ENCODE assay signal across 9 mouse cellular contexts in the genomic region with DNA sequence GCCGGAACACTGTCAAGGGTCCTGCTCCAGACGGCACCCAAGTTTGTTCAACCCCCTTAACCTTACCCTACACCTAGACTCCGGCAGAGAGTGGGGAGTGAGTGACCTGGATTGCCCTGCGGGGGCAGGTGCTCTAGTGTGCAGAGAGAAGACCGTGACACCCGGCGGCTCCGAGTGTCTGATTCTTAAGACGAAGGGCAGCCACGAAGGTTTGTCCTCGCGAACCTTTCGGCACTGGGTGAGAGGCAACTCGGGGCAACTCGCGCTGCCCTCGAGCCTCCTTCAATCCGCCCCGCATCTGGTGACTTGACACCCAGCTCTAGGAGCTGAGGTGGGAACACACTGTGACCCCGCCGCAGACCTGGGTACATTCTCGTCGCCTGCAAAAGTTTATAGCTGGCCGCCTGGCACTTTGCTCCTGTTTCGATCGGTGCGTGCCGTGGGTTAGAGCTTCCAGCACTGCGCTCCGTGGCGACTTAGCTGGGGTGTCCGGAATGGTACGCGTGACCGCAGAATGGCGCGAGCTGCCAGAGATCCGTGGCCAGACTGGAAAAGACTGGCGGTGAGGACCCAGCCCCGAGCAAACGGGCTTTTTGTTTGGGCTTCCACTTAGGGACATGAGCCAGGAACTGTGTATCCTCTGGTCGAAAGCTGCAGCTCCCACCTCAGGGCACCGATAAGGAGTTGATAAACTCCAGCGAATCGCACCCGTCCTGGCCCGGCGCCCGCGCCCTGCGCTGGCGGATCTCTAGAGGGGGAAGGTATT. TPM values are rescaled to one million over a fixed set of nuclear protein-coding genes. Genes with fewer than 3 reads are reported as not detected.
DNase-seq lines count a peak whose midpoint lies in the region; ATAC-seq and TF ChIP-seq lines count a peak whose summit lies in the region.
"Had no signal": no experiment of that assay in that cellular context is flagged by ENCODE, and none has a peak within 500 bp of the region (broad histone marks: within the 10 kb centered on the region; RNA-seq: fewer than 3 reads in every experiment).

No protein-coding gene starts in this region.

- H3K27me3 ChIP-seq in embryonic facial prominence, embryonic 13.5 days = peaks cover 67% of the 10 kb centered on the region
- peaks cover 14% of the 10 kb centered on the region for H3K27me3 ChIP-seq in heart, embryonic 16.5 days (ENCODE audit: control insufficient read depth, insufficient read depth, low read length)
- H3K27me3 ChIP-seq in limb, embryonic 10.5 days (ENCODE audit: low read depth, poor library complexity, severe bottlenecking) = peaks cover 65% of the 10 kb centered on the region
- peaks cover 77% of the 10 kb centered on the region for H3K27me3 ChIP-seq in midbrain, embryonic 13.5 days
- peaks cover 10% of the 10 kb centered on the region for H3K27me3 ChIP-seq in thymus, adult 2 months (ENCODE audit: control insufficient read depth, insufficient read depth, low read length)
- H3K27me3 ChIP-seq: Patski had no signal

- peak overlapping the region; percentile 94 for H3K4me2 ChIP-seq in embryonic facial prominence, embryonic 13.5 days
- H3K4me2 ChIP-seq in heart, embryonic 16.5 days (ENCODE audit: low read depth, low read length) = peak overlapping the region; percentile 99
- H3K4me2 ChIP-seq in midbrain, embryonic 13.5 days (replicated peaks) = peak overlapping the region; percentile 91

- peaks cover 6% of the 10 kb centered on the region for H3K4me1 ChIP-seq in lung, adult 2 months (ENCODE audit: control insufficient read depth, insufficient read depth, low read length)
- peaks cover 22% of the 10 kb centered on the region for H3K4me1 ChIP-seq in embryonic facial prominence, embryonic 13.5 days
- H3K4me1 ChIP-seq in heart, embryonic 16.5 days (ENCODE audit: control insufficient read depth, insufficient read depth, low read length) = peaks cover 11% of the 10 kb centered on the region
- peaks cover 26% of the 10 kb centered on the region for H3K4me1 ChIP-seq in limb, embryonic 10.5 days
- H3K4me1 ChIP-seq in midbrain, embryonic 13.5 days (replicated peaks) = peaks cover 30% of the 10 kb centered on the region
- peaks cover 20% of the 10 kb centered on the region for H3K4me1 ChIP-seq in thymus, adult 2 months (replicated peaks; ENCODE audit: control insufficient read depth, insufficient read depth, low read length)

- H3K36me3 ChIP-seq in embryonic facial prominence, embryonic 13.5 days = no peaks in the 10 kb centered on the region
- no peaks in the 10 kb centered on the region for H3K36me3 ChIP-seq in heart, embryonic 16.5 days (ENCODE audit: control insufficient read depth, insufficient read depth)
- no peaks in the 10 kb centered on the region for H3K36me3 ChIP-seq in limb, embryonic 10.5 days
- no peaks in the 10 kb centered on the region for H3K36me3 ChIP-seq in midbrain, embryonic 13.5 days
- no peaks in the 10 kb centered on the region for H3K36me3 ChIP-seq in thymus, adult 2 months (ENCODE audit: control insufficient read depth, insufficient read depth, low read length)

- no peak for TF ChIP-seq CTCF in lung, adult 2 months (IDR thresholded peaks at IDR 0.05; ENCODE audit: insufficient read depth, low read length)
- no peak for TF ChIP-seq CTCF in thymus, adult 2 months (IDR thresholded peaks at IDR 0.05; ENCODE audit: borderline replicate concordance, control insufficient read depth, extremely low read depth, insufficient read depth, low read length, poor library complexity)

- H3K27ac ChIP-seq in embryonic facial prominence, embryonic 13.5 days = no peak overlapping the region
- H3K27ac ChIP-seq in heart, embryonic 16.5 days (ENCODE audit: low read length) = no peak overlapping the region
- peak overlapping the region; percentile 21; the same call in 1 of the 2 replicates for H3K27ac ChIP-seq in limb, embryonic 10.5 days
- H3K27ac ChIP-seq in midbrain, embryonic 13.5 days = no peak overlapping the region
- H3K27ac ChIP-seq in thymus, adult 2 months (ENCODE audit: control insufficient read depth, insufficient read depth, low read length) = no peak overlapping the region

- peak overlapping the region; percentile 58 for H3K9ac ChIP-seq in embryonic facial prominence, embryonic 13.5 days
- H3K9ac ChIP-seq in heart, embryonic 16.5 days (ENCODE audit: low read length) = peak overlapping the region; percentile 78
- peak overlapping the region; percentile 48; the same call in 1 of the 2 replicates for H3K9ac ChIP-seq in midbrain, embryonic 13.5 days (replicated peaks)

- no peak; the same call in 1 of the 2 replicates for TF ChIP-seq POLR2A in lung, adult 2 months (IDR thresholded peaks at IDR 0.05; ENCODE audit: borderline replicate concordance, extremely low read depth, low read depth, low read length)
- TF ChIP-seq POLR2A in thymus, adult 2 months (IDR thresholded peaks at IDR 0.05; ENCODE audit: control insufficient read depth, extremely low read depth, insufficient read depth, low read length, poor library complexity) = no peak

- peak overlapping the region; percentile 89 for H3K4me3 ChIP-seq in lung, adult 2 months (replicated peaks; ENCODE audit: extremely low read depth, low read depth, low read length)
- peak overlapping the region; percentile 57 for H3K4me3 ChIP-seq in embryonic facial prominence, embryonic 13.5 days
- H3K4me3 ChIP-seq in heart, embryonic 16.5 days (ENCODE audit: low read length) = peak overlapping the region; percentile 79
- H3K4me3 ChIP-seq in limb, embryonic 10.5 days = peak overlapping the region; percentile 65
- H3K4me3 ChIP-seq in midbrain, embryonic 13.5 days (replicated peaks) = peak overlapping the region; percentile 53
- peak overlapping the region; percentile 57 for H3K4me3 ChIP-seq in thymus, adult 2 months (ENCODE audit: control insufficient read depth, insufficient read depth, low read length)

- H3K9me3 ChIP-seq in embryonic facial prominence, embryonic 13.5 days = no peaks in the 10 kb centered on the region
- no peaks in the 10 kb centered on the region for H3K9me3 ChIP-seq in heart, embryonic 16.5 days (replicated peaks; ENCODE audit: control insufficient read depth, low read length)
- no peaks in the 10 kb centered on the region for H3K9me3 ChIP-seq in limb, embryonic 10.5 days (replicated peaks)
- H3K9me3 ChIP-seq in midbrain, embryonic 13.5 days = no peaks in the 10 kb centered on the region

- peak; percentile 61 for DNase-seq in lung, adult 2 months
- DNase-seq in lung, postnatal 25 days (ENCODE audit: low spot score) = no peak
- peak; percentile 69 for DNase-seq in limb, embryonic 10.5 days (ENCODE audit: low spot score)
- peak; percentile 27 for DNase-seq in thymus, adult 2 months
- no peak for DNase-seq in right cerebral cortex, adult 18-20 months

- no peak for ATAC-seq in embryonic facial prominence, embryonic 13.5 days (ENCODE audit: insufficient number of reproducible peaks, insufficient read depth, low FRiP score, low TSS enrichment, low read depth)
- no peak for ATAC-seq in heart, embryonic 16.5 days (replicated peaks; ENCODE audit: extremely low read depth, insufficient read depth, low FRiP score)
- ATAC-seq in midbrain, embryonic 13.5 days = no peak
- ATAC-seq: Patski had no signal

- under 1% methylated on average over 52 of the region's 52 CpGs for WGBS in lung, adult 2 months
- WGBS in embryonic facial prominence, embryonic 13.5 days = 1% methylated on average over 52 of the region's 52 CpGs
- WGBS in heart, embryonic 16.5 days = under 1% methylated on average over 52 of the region's 52 CpGs
- WGBS in limb, embryonic 10.5 days = under 1% methylated on average over 52 of the region's 52 CpGs
- WGBS in midbrain, embryonic 13.5 days = 2% methylated on average over 52 of the region's 52 CpGs
- WGBS in thymus, adult 2 months = 7% methylated on average over 52 of the region's 52 CpGs

RNA-seq across cellular contexts. Expression of a gene that starts 1.5 kb away (rescaled TPM):
- 777 and 943 TPM in 2 replicates for polyA plus RNA-seq in lung, adult 2 months (2012; rRNA removed)
- 3.0 and 3.9 TPM in 2 replicates for polyA plus RNA-seq in embryonic facial prominence, embryonic 13.5 days (2015; fragmentation: Nextera tagmentation; extraction: Ambion mirVana)
- polyA plus RNA-seq in heart, embryonic 16.5 days (2015; fragmentation: Nextera tagmentation; extraction: Ambion mirVana) = 7.9 and 8.2 TPM in 2 replicates
- polyA plus RNA-seq in limb, embryonic 10.5 days (2016; fragmentation: Nextera tagmentation; extraction: Ambion mirVana) = 2.8 and 2.9 TPM in 2 replicates
- 4.0 and 4.3 TPM in 2 replicates for polyA plus RNA-seq in midbrain, embryonic 13.5 days (2015; fragmentation: Nextera tagmentation; extraction: Ambion mirVana)
- polyA plus RNA-seq in thymus, adult 2 months (2012; rRNA removed) = 16.6 and 18.9 TPM in 2 replicates

Comparison
In these comparisons a context has a peak if more than half of its experiments do, and no peak if none do; other contexts are left out.
1. DNase-seq: peak in lung, adult 2 months (single experiment), limb, embryonic 10.5 days (single experiment) and thymus, adult 2 months (single experiment); none in lung, postnatal 25 days (single experiment) and right cerebral cortex, adult 18-20 months (single experiment).
2. RNA of a gene that starts 1.5 kb away (polyA plus RNA-seq): 777 to 943 TPM in lung, adult 2 months; 16.6 to 18.9 TPM in thymus, adult 2 months, 7.9 to 8.2 TPM in heart, embryonic 16.5 days, 4.0 to 4.3 TPM in midbrain, embryonic 13.5 days, 3.0 to 3.9 TPM in embryonic facial prominence, embryonic 13.5 days and 2.8 to 2.9 TPM in limb, embryonic 10.5 days; every median in the first group is over 10 times any median in the second.
3. Peak in every context shown above with its lines, with median percentiles within 50 percentile points of each other: H3K4me3 ChIP-seq, H3K4me2 ChIP-seq and H3K9ac ChIP-seq.